Mouse (Mus musculus) spleen, adult 2 months (tissue): Measurements from ENCODE around the gene Tmem212. TPM values are rescaled to one million over a fixed set of nuclear protein-coding genes. Genes with fewer than 3 reads are reported as not detected.
A peak's percentile ranks its signal among the peaks of the same experiment; 100 is the strongest.
"Not testable (repeated sequence)": the region's sequence is repeated elsewhere in the genome, so short reads cannot be mapped to it uniquely, and the experiment has no call there.

ENCODE experiments used
- DNase-seq, 2 experiments: peaks; one replicate each; pipeline versions ENCODE4 v3.0.0 to v3.0.0-alpha.2; 2012 to 2021; ENCODE audit warnings: low spot score in 2 of 2, low read depth in 1 of 2
- H3K27ac ChIP-seq: fragments of 200-500 bp; 2 replicates; pipeline ENCODE4 v1.5.1; 2012; ENCODE audit warnings: low read length, inconsistent platforms; ENCODE audit not compliant: insufficient read depth
- H3K27me3 ChIP-seq: fragments of 200-500 bp; 2 replicates; pipeline ENCODE4 v1.6.1; 2012; ENCODE audit warnings: mild to moderate bottlenecking, moderate library complexity, low read length, inconsistent platforms; ENCODE audit not compliant: control insufficient read depth, insufficient read depth
- H3K36me3 ChIP-seq: fragments of 200-500 bp; 2 replicates; pipeline ENCODE4 v1.6.1; 2012; ENCODE audit warnings: mild to moderate bottlenecking, low read length, inconsistent platforms; ENCODE audit not compliant: control insufficient read depth, insufficient read depth
- H3K4me1 ChIP-seq: fragments of 200-500 bp; 2 replicates; pipeline ENCODE4 v1.6.1; 2011; ENCODE audit warnings: inconsistent platforms; ENCODE audit not compliant: control insufficient read depth, insufficient read depth, insufficient read length
- H3K4me3 ChIP-seq: fragments of 200-500 bp; 2 replicates; pipeline ENCODE4 v1.5.1; 2011; ENCODE audit warnings: mild to moderate bottlenecking, inconsistent platforms; ENCODE audit not compliant: insufficient read depth, insufficient read length; ENCODE audit errors: extremely low read depth
- CTCF ChIP-seq: fragments of 200-500 bp; IDR thresholded peaks from 2 replicates; pipeline ENCODE4 v1.5.1; 2011; ENCODE audit warnings: mild to moderate bottlenecking, inconsistent platforms; ENCODE audit not compliant: insufficient read depth, insufficient read length, insufficient replicate concordance; ENCODE audit errors: extremely low read depth
- POLR2A ChIP-seq: fragments of 200-500 bp; IDR thresholded peaks from 2 replicates; pipeline ENCODE4 v1.6.1; 2011; ENCODE audit warnings: low read depth, low read length, inconsistent platforms
- WGBS: fragments of 180-500 bp; shearing (Covaris S2); methylation state at CpG from one replicate; pipeline ENCODE4 v1.1.7; 2018; 5-methylcytosine and 5-hydroxymethylcytosine counted together
- polyA plus RNA-seq: library from polyadenylated mRNA; depleted of rRNA; stranded (reverse); fragments of >200 nt; gene quantifications from 2 replicates; pipeline ENCODE4 v1.2.3, GENCODE M21; 2012; rRNA removed

The Tmem212 gene
- not detected in 2 replicates for polyA plus RNA-seq

GRCm38 (mm10) chr3:27896318-27896892 is at the start of gene Tmem212:
Gene Tmem212, minus strand, starts transcription at chr3:27896368.
- H3K27me3 ChIP-seq: no peaks in the 10 kb centered on the region
- H3K27ac ChIP-seq: no peak within 1 kb of the TSS
- no peak within 1 kb of the TSS for H3K4me3 ChIP-seq
- H3K4me1 ChIP-seq: no peaks in the 10 kb centered on the region
- no peak for DNase-seq
- H3K36me3 ChIP-seq: no peaks in the 10 kb centered on the region
- TF ChIP-seq CTCF (no peak), POLR2A (no peak)
- 77% methylated on average over 8 of the region's 8 CpGs for WGBS

DNA sequence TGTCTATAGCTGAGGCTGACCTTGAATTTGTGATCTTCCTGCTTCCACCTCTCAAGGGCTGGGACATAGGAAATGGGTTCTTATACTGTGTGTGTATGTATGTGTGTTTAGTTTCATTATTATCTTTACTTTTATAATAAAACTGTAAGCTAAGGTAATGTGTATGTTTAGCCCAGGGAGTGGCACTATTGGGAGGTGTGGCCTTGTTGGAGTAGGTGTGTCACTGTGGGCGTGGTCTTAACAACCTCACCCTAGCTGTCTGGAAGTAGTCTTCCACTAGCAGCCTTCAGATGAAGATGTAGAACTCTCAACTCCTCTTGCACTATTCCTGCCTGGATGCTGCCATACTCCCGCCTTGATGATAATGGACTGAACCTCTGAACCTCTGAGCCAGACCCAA is 49.2 kb upstream of the Tmem212 start:
- not testable (repeated sequence) for H3K4me3 ChIP-seq, H3K36me3 ChIP-seq, H3K27me3 ChIP-seq, H3K27ac ChIP-seq, DNase-seq, H3K4me1 ChIP-seq
- 87% methylated on average over 2 of the region's 2 CpGs for WGBS

GRCm38 (mm10) chr3:27942991-27943390 is 46.8 kb upstream of the Tmem212 start:
- TF ChIP-seq POLR2A (no peak), CTCF (no peak)
- Histone ChIP-seq H3K27ac (no peak overlapping the region), H3K27me3 (peaks cover 3% of the 10 kb centered on the region; the same call in 1 of the 2 replicates), H3K4me3 (no peak overlapping the region), H3K4me1 (no peaks in the 10 kb centered on the region; the same call in 1 of the 2 replicates), H3K36me3 (no peaks in the 10 kb centered on the region)
- whole genome bisulfite sequencing: 87% methylated on average over 7 of the region's 7 CpGs
- DNase-seq: no peak

DNA sequence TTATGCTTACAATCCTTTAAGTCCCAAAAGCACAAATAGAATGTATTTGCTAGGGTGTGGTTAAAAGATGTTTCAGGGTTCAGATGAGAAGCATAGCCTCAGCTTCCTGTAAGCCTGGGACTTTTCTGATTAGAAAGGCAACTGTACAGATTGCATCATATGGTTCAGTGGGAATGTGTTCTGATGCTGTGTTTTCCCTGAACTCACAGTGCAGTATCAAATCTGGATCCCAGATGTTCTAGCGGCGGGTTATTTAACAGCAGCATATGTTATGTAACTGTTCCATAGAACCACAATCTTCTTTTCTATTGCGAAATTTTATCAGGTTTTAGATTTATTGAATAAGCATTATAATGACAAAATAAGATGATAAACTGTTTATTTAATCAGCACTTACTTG is 45.5 kb upstream of the Tmem212 start:
- H3K4me3 ChIP-seq: no peak overlapping the region
- peaks cover 3% of the 10 kb centered on the region; the same call in 1 of the 2 replicates for H3K27me3 ChIP-seq
- no peaks in the 10 kb centered on the region for H3K36me3 ChIP-seq
- DNase-seq: no peak
- WGBS: 90% methylated on average over 3 of the region's 3 CpGs
- no peaks in the 10 kb centered on the region; the same call in 1 of the 2 replicates for H3K4me1 ChIP-seq
- no peak overlapping the region for H3K27ac ChIP-seq
- TF ChIP-seq CTCF (no peak), POLR2A (no peak)

DNA sequence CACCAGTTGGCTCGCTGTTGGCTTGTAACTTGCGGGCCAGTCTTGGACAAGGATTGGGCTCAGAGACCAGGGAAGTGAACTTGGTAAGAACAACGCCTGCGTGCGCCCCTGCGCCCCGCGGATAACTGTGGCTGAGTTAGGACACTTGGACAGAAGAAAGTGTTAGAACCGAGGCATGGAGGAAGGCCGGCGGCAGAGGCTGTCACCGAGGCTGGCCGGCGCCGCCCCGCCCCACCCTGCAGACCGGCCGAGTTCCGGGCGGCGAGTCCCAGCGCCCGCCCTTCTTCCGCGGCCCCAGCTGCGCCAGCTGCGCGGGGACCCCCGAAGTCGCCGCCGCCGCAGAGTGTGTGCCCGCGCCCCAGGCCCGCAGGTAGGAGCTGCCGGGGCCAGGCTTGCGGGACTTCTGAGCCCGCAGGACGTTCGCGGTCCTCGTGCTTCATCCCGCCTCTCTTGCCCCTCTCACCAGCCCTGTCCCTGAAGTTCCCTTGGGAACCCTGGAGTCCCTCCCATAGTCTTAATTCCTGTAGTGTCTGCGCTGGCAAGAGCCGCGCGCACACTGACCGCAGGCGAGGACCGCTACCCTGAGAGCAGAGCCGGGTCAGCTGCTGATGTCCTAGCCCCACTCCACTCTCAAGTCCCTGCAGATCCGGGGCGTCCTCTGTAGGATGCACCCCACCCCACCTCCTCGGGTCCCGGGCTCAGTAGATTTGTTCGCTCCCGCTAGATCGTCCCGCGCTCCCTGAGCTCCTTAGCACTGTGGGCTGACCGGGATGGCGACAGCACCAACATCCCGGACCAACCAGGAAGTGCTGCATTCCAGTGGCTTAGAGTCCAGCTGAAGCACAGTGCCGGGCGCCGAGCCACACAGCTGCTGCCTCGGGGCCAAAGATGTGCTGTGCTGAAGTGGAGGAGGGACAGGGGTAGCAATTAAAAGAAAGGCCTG is 42.5 kb upstream of the Tmem212 start, which contains the start of gene Pld1:
Gene Pld1, plus strand, starts transcription at position 315 of the 943 bp plus-strand sequence.
- TF ChIP-seq CTCF (no peak), POLR2A (no peak)
- WGBS: 2% methylated on average over 60 of the region's 68 CpGs
- Histone ChIP-seq H3K27ac (peak within 1 kb of the TSS; percentile 75), H3K36me3 (no peaks in the 10 kb centered on the region), H3K4me1 (no peaks in the 10 kb centered on the region; the same call in 1 of the 2 replicates), H3K4me3 (peak within 1 kb of the TSS; percentile 58), H3K27me3 (peaks cover 3% of the 10 kb centered on the region; the same call in 1 of the 2 replicates)
- DNase-seq: peak in 1 of 2 experiments; percentile 7

DNA sequence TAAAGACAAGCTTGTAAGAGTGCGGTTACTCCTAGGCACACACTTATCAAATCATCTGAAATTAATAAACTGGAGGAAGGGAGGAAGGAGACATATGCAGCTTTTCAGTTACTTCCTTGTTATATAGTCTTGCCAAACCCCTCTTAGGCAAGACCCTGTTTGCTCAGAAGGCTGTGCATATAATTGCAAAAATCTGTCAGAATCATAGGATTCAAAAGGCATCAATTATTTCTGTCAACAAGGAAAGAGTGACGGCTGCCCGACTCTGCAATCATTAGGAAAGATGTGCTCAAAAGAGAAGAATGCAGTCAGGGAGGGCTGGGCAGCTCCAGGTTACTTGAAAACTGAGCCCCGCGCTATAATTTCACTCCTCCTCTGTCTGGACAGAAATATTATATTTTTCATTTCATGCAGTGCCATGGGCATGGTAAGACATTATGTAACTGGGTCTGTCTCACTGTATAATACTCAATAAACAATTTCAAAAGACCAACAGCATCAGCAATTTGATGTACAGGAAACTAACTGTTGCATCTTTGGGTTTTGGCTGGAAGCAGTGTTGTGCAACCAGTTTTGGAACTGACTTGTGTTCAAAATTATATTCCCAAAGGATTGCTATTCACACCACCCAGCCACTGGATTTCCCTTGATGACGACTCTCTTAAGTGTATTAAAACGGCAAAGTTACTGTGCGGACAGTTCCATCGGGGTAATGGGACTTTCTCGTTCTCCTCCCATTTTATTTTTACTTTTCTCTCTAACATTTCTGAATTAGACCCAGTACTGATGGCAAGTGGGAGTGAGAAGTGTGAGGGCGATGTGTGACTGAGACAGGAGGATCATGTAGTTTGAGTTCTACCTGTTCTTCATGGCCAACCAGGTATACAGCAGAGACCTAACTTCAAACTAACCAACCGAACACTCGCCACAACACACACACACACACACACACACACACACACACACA is 41.3 kb upstream of the Tmem212 start:
- WGBS: 85% methylated on average over 13 of the region's 13 CpGs
- Histone ChIP-seq H3K4me3 (no peak overlapping the region), H3K4me1 (no peaks in the 10 kb centered on the region; the same call in 1 of the 2 replicates), H3K27ac (no peak overlapping the region), H3K27me3 (peaks cover 3% of the 10 kb centered on the region; the same call in 1 of the 2 replicates), H3K36me3 (no peaks in the 10 kb centered on the region)
- no peak for DNase-seq
- TF ChIP-seq POLR2A (no peak), CTCF (no peak)
